Comparison of ENCODE assay signal across 25 mouse cellular contexts in genomic region chr11:74483871-74484270, GRCm38 (mm10).
DNase-seq lines count a peak whose midpoint lies in the region; ATAC-seq and TF ChIP-seq lines count a peak whose summit lies in the region.
"Had no signal": no experiment of that assay in that cellular context is flagged by ENCODE, and none has a peak within 500 bp of the region (broad histone marks: within the 10 kb centered on the region; RNA-seq: fewer than 3 reads in every experiment).

No protein-coding gene starts in this region.

- 58% methylated on average over 5 of the region's 5 CpGs for WGBS in thymus, adult 2 months

- no peaks in the 10 kb centered on the region for H3K4me1 ChIP-seq in MEL (ENCODE audit: control insufficient read depth in 1 of 2, insufficient read depth in 2 of 2, low read length in 2 of 2)
- no peaks in the 10 kb centered on the region for H3K4me1 ChIP-seq in thymus, adult 2 months (replicated peaks; ENCODE audit: control insufficient read depth, insufficient read depth, low read length)

- TF ChIP-seq POLR2A in MEL (IDR thresholded peaks at IDR 0.05; ENCODE audit: control insufficient read depth in 1 of 2, insufficient read depth in 1 of 2, low read depth in 1 of 2, low read length in 2 of 2, poor library complexity in 1 of 2) (no peak), myocyte (IDR thresholded peaks at IDR 0.05; ENCODE audit: insufficient read length, low read depth) (no peak)
- TF ChIP-seq POLR2A in thymus, adult 2 months (IDR thresholded peaks at IDR 0.05; ENCODE audit: control insufficient read depth, extremely low read depth, insufficient read depth, low read length, poor library complexity): no peak

- H3K4me3 ChIP-seq in MEL (ENCODE audit: control insufficient read depth in 1 of 2, insufficient read depth in 1 of 2, low read depth in 2 of 2, low read length in 2 of 2): no peak overlapping the region
- H3K4me3 ChIP-seq in myocyte: no peak overlapping the region
- no peak overlapping the region for H3K4me3 ChIP-seq in thymus, adult 2 months (ENCODE audit: control insufficient read depth, insufficient read depth, low read length)
- H3K4me3 ChIP-seq: heart, embryonic 12.5 days; heart, embryonic 15.5 days; hindbrain, embryonic 10.5 days; hindbrain, embryonic 13.5 days; intestine, embryonic 15.5 days had no signal

- H3K9ac ChIP-seq in MEL (ENCODE audit: control insufficient read depth, low read depth, low read length, poor library complexity, severe bottlenecking): no peak overlapping the region
- H3K9ac ChIP-seq: forebrain, postnatal 0 days; heart, embryonic 12.5 days; heart, embryonic 15.5 days; hindbrain, embryonic 13.5 days; intestine, embryonic 15.5 days had no signal

- H3ac ChIP-seq in myocyte (ENCODE audit: control insufficient read depth, insufficient read length): no peak overlapping the region

- peak; percentile 62 for DNase-seq in MEL (ENCODE audit: low read depth, low spot score)
- DNase-seq in MN1 (ENCODE audit: low spot score): peak; percentile 39
- DNase-seq in Patski (ENCODE audit: low read depth, low spot score): peak; percentile 71
- no peak for DNase-seq in thymus, adult 2 months
- DNase-seq in layer of hippocampus, postnatal 14 days (ENCODE audit: low spot score in 2 of 2): no peak
- no peak for DNase-seq in ovary, postnatal 14 days (ENCODE audit: low spot score)
- DNase-seq: adrenal gland, postnatal 10 days; adrenal gland, postnatal 36 days; cerebellum, adult 18-20 months; cerebellum, adult 9-10 months; cerebellum, postnatal 14 days; forebrain, postnatal 0 days; gastrocnemius, postnatal 25 days; heart, adult 18-20 months; heart, postnatal 10 days; heart, postnatal 36 days had no signal

- peak overlapping the region; percentile 57 for H3K4me2 ChIP-seq in myocyte (ENCODE audit: low read depth)
- H3K4me2 ChIP-seq: heart, embryonic 12.5 days; heart, embryonic 15.5 days; hindbrain, embryonic 13.5 days; intestine, embryonic 15.5 days had no signal

- TF ChIP-seq CTCF in MEL (IDR thresholded peaks at IDR 0.05 in 2 of 3, conservative IDR thresholded peaks at IDR 0.05 in 1 of 3; ENCODE audit: control insufficient read depth in 1 of 3, insufficient read depth in 1 of 3, low read depth in 2 of 3, low read length in 3 of 3, poor library complexity in 1 of 3, severe bottlenecking in 1 of 3) (no peak), Patski (IDR thresholded peaks at IDR 0.05) (no peak)
- TF ChIP-seq CTCF in thymus, adult 2 months (IDR thresholded peaks at IDR 0.05; ENCODE audit: borderline replicate concordance, control insufficient read depth, extremely low read depth, insufficient read depth, low read length, poor library complexity): no peak

- H3K36me3 ChIP-seq in MEL (ENCODE audit: control insufficient read depth in 1 of 2, insufficient read depth in 2 of 2, low read length in 2 of 2): no peaks in the 10 kb centered on the region
- H3K36me3 ChIP-seq in myocyte (ENCODE audit: control insufficient read depth, insufficient read depth): no peaks in the 10 kb centered on the region
- no peaks in the 10 kb centered on the region for H3K36me3 ChIP-seq in thymus, adult 2 months (ENCODE audit: control insufficient read depth, insufficient read depth, low read length)
- H3K36me3 ChIP-seq: heart, embryonic 12.5 days; heart, embryonic 15.5 days; hindbrain, embryonic 10.5 days; hindbrain, embryonic 13.5 days; intestine, embryonic 15.5 days had no signal

- in situ Hi-C loops in Patski (cut with MboI; ENCODE audit: low pct_unique_long_range_greater_than_20kb): no loop called here

- no peak for TF ChIP-seq RAD21 in MEL (IDR thresholded peaks at IDR 0.05; ENCODE audit: low read depth, low read length)

- no peaks in the 10 kb centered on the region for H3K27me3 ChIP-seq in MEL (ENCODE audit: control insufficient read depth in 1 of 2, insufficient read depth in 2 of 2, low read length in 2 of 2)
- no peaks in the 10 kb centered on the region for H3K27me3 ChIP-seq in Patski
- no peaks in the 10 kb centered on the region for H3K27me3 ChIP-seq in myocyte (ENCODE audit: control insufficient read depth, insufficient read depth, insufficient read length)
- H3K27me3 ChIP-seq in thymus, adult 2 months (ENCODE audit: control insufficient read depth, insufficient read depth, low read length): no peaks in the 10 kb centered on the region
- H3K27me3 ChIP-seq: heart, embryonic 12.5 days; heart, embryonic 15.5 days; hindbrain, embryonic 13.5 days; intestine, embryonic 15.5 days had no signal

- H3K27ac ChIP-seq in MEL (ENCODE audit: control insufficient read depth, low read depth, low read length): no peak overlapping the region
- no peak overlapping the region for H3K27ac ChIP-seq in thymus, adult 2 months (ENCODE audit: control insufficient read depth, insufficient read depth, low read length)
- H3K27ac ChIP-seq: heart, embryonic 15.5 days; hindbrain, embryonic 10.5 days; hindbrain, embryonic 13.5 days; intestine, embryonic 15.5 days had no signal

- TF ChIP-seq EP300 in MEL (IDR thresholded peaks at IDR 0.05; ENCODE audit: low read depth in 1 of 2, low read length in 2 of 2): no peak

- ATAC-seq in Patski: peak; percentile 79
- ATAC-seq: activated CD4-positive, CD25-positive, alpha-beta regulatory T cell, adult 4 months; forebrain, embryonic 14.5 days; forebrain, postnatal 0 days; hindbrain, embryonic 16.5 days; intestine, embryonic 15.5 days had no signal

- POLR2A ChIA-PET in Patski (lab: Charles Lee): no interaction called here

- H3K9me3 ChIP-seq in MEL (replicated peaks; ENCODE audit: insufficient read depth, low read length): no peaks in the 10 kb centered on the region
- H3K9me3 ChIP-seq: heart, embryonic 12.5 days; heart, embryonic 15.5 days; hindbrain, embryonic 10.5 days; hindbrain, embryonic 13.5 days; intestine, embryonic 15.5 days had no signal

- CTCF ChIA-PET in Patski (lab: Charles Lee): interaction anchor here (0.7 to 3.9 kb wide), 3 partner anchors 9 to 16 kb away, joined by 3 to 10 read pairs (median 4); no protein-coding TSS in a partner anchor

- H3K79me2 ChIP-seq in MEL (ENCODE audit: control insufficient read depth, insufficient read depth, low read length, poor library complexity) (no peaks in the 10 kb centered on the region), myocyte (ENCODE audit: control insufficient read depth, insufficient read depth) (no peaks in the 10 kb centered on the region)

TF ChIP-seq in MEL, 35 proteins besides CTCF, POLR2A, EP300 and RAD21:
- no peak for TF ChIP-seq POLR2AphosphoS5 (IDR thresholded peaks at IDR 0.05; ENCODE audit: borderline replicate concordance, low read depth, low read length)
- no peak for TF ChIP-seq ZC3H11A (IDR thresholded peaks at IDR 0.05; ENCODE audit: low read depth, low read length)
- TF ChIP-seq MEF2A (IDR thresholded peaks at IDR 0.05; ENCODE audit: extremely low read depth, insufficient replicate concordance, low read depth, low read length, poor library complexity, severe bottlenecking): no peak
- TF ChIP-seq MYB (IDR thresholded peaks at IDR 0.05; ENCODE audit: low read depth, low read length): no peak
- no peak for TF ChIP-seq TCF12 (IDR thresholded peaks at IDR 0.05; ENCODE audit: low read depth, low read length)
- TF ChIP-seq ZKSCAN1 (IDR thresholded peaks at IDR 0.05; ENCODE audit: low read depth, low read length): no peak
- TF ChIP-seq NELFE (IDR thresholded peaks at IDR 0.05; ENCODE audit: low read depth, low read length): no peak
- TF ChIP-seq MXI1 (IDR thresholded peaks at IDR 0.05; ENCODE audit: low read depth, low read length): no peak
- TF ChIP-seq ZMIZ1 (IDR thresholded peaks at IDR 0.05; ENCODE audit: low read depth, low read length): no peak
- TF ChIP-seq POLR2AphosphoS2 (IDR thresholded peaks at IDR 0.05; ENCODE audit: low read length): no peak
- TF ChIP-seq GATA1 (IDR thresholded peaks at IDR 0.05; ENCODE audit: low read depth, low read length): no peak
- TF ChIP-seq MAFK (IDR thresholded peaks at IDR 0.05; ENCODE audit: borderline replicate concordance, low read depth, low read length): no peak
- TF ChIP-seq ELF1 (IDR thresholded peaks at IDR 0.05; ENCODE audit: low read depth, low read length): no peak
- no peak for TF ChIP-seq CHD1 (IDR thresholded peaks at IDR 0.05; ENCODE audit: low read depth, low read length)
- no peak for TF ChIP-seq NRF1 (IDR thresholded peaks at IDR 0.05; ENCODE audit: insufficient read depth, low read depth, low read length, poor library complexity, severe bottlenecking)
- no peak for TF ChIP-seq E2F4 (IDR thresholded peaks at IDR 0.05; ENCODE audit: borderline replicate concordance, low read depth, low read length)
- TF ChIP-seq MAX (IDR thresholded peaks at IDR 0.05; ENCODE audit: low read length): no peak

TF ChIP-seq in myocyte, 11 proteins besides CTCF, POLR2A, EP300 and RAD21:
- TF ChIP-seq CEBPB (IDR thresholded peaks at IDR 0.05; ENCODE audit: insufficient read depth, poor library complexity, severe bottlenecking) (no peak), POLR2AphosphoS2 (IDR thresholded peaks at IDR 0.05; ENCODE audit: insufficient read length, low read depth) (no peak), MYOD1 (IDR thresholded peaks at IDR 0.05; ENCODE audit: control insufficient read depth in 1 of 3, insufficient read length in 2 of 3, low read depth in 2 of 3) (no peak), E2F4 (IDR thresholded peaks at IDR 0.05; ENCODE audit: insufficient read depth) (no peak), REST (IDR thresholded peaks at IDR 0.05; ENCODE audit: insufficient read depth, insufficient read length) (no peak), MAX (IDR thresholded peaks at IDR 0.05; ENCODE audit: low read depth) (no peak), USF1 (IDR thresholded peaks at IDR 0.05; ENCODE audit: low read depth) (no peak), TCF3 (IDR thresholded peaks at IDR 0.05; ENCODE audit: insufficient read length, low read depth) (no peak), TCF12 (IDR thresholded peaks at IDR 0.05; ENCODE audit: insufficient read depth, poor library complexity, severe bottlenecking) (no peak)
TF ChIP-seq in myocyte: peak in this region for 0.

Comparison
In these comparisons a context has a peak if more than half of its experiments do, and no peak if none do; other contexts are left out.
1. DNase-seq: peak in MEL (single experiment), MN1 (single experiment) and Patski (single experiment); none in thymus, adult 2 months (single experiment), layer of hippocampus, postnatal 14 days (0 of 2) and ovary, postnatal 14 days (single experiment).